ENCODE assay signal across 8 mouse cellular contexts in the genomic region with DNA sequence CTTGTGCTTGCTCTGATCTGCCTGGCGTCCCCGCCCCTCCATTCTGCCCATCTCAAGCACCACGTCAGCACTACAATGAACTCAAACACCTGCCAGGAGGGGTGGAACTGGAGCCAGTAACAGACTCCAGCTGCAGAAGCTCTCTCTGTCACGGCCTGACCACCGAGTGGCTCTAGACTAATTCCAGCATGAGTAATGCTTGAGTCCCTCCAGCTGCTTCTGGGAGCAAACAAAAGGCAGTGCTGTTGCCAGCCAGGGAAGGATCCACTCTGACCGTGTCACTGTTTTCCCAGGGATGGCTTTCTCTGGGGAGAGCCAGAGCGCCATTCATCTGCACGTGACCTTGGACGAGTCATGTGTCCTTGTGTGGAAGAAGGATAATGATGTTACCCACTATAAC. TPM values are rescaled to one million over a fixed set of nuclear protein-coding genes. Genes with fewer than 3 reads are reported as not detected.
DNase-seq lines count a peak whose midpoint lies in the region; ATAC-seq and TF ChIP-seq lines count a peak whose summit lies in the region.

No protein-coding gene starts in this region.

- TF ChIP-seq CTCF in heart, postnatal 0 days (IDR thresholded peaks at IDR 0.05; ENCODE audit: low read depth), result no peak
- no peak for TF ChIP-seq CTCF in lung, adult 2 months (IDR thresholded peaks at IDR 0.05; ENCODE audit: insufficient read depth, low read length)

- H3K4me2 ChIP-seq in heart, postnatal 0 days (ENCODE audit: low read depth, low read length), result peak overlapping the region; percentile 22; the same call in 1 of the 2 replicates

- peaks cover 25% of the 10 kb centered on the region for H3K4me1 ChIP-seq in heart, postnatal 0 days (ENCODE audit: control insufficient read depth, insufficient read depth)
- peaks cover 20% of the 10 kb centered on the region for H3K4me1 ChIP-seq in lung, adult 2 months (ENCODE audit: control insufficient read depth, insufficient read depth, low read length)

- 12% methylated on average over 9 of the region's 9 CpGs for WGBS in heart, postnatal 0 days
- WGBS in lung, adult 2 months, result 14% methylated on average over 9 of the region's 9 CpGs

- ATAC-seq in heart, postnatal 0 days (ENCODE audit: insufficient read depth, low read depth), result peak; percentile 95

- TF ChIP-seq EP300 in heart, postnatal 0 days (IDR thresholded peaks at IDR 0.05; ENCODE audit: low read depth), result peak; percentile 43; the same call in 1 of the 2 replicates

- DNase-seq in embryo, embryonic 10 days (ENCODE audit: low spot score), result peak; percentile 41
- no peak for DNase-seq in embryo, embryonic 9.5 days (ENCODE audit: extremely low spot score)
- DNase-seq in fibroblast of lung, adult 2 months (ENCODE audit: low read depth), result peak; percentile 34
- DNase-seq in heart, postnatal 0 days (ENCODE audit: low spot score), result peak; percentile 86
- DNase-seq in lung, adult 2 months, result peak; percentile 33
- DNase-seq in skeletal muscle tissue, adult 2 months (ENCODE audit: low read depth, low spot score), result peak; percentile 76
- no peak for DNase-seq in cerebellum, adult 9-10 months
- no peak for DNase-seq in testis, postnatal 14 days (ENCODE audit: low spot score)

- no peaks in the 10 kb centered on the region for H3K36me3 ChIP-seq in heart, postnatal 0 days (replicated peaks; ENCODE audit: control insufficient read depth, insufficient read depth, low read length)

- no peak overlapping the region for H3K4me3 ChIP-seq in heart, postnatal 0 days (ENCODE audit: low read depth, low read length)
- H3K4me3 ChIP-seq in lung, adult 2 months (replicated peaks; ENCODE audit: extremely low read depth, low read depth, low read length), result peak overlapping the region; percentile 43

- no peak overlapping the region for H3K9ac ChIP-seq in heart, postnatal 0 days (replicated peaks; ENCODE audit: low read depth, low read length)

- H3K27ac ChIP-seq in heart, postnatal 0 days (ENCODE audit: low read depth), result peak overlapping the region; percentile 72

- H3K9me3 ChIP-seq in heart, postnatal 0 days (replicated peaks; ENCODE audit: control insufficient read depth, low read length), result no peaks in the 10 kb centered on the region

- TF ChIP-seq POLR2A in lung, adult 2 months (IDR thresholded peaks at IDR 0.05; ENCODE audit: borderline replicate concordance, extremely low read depth, low read depth, low read length), result no peak

- no peaks in the 10 kb centered on the region for H3K27me3 ChIP-seq in heart, postnatal 0 days (ENCODE audit: control insufficient read depth, insufficient read depth, low read length)

RNA-seq across cellular contexts. Expression of a gene that starts 13.4 kb away (rescaled TPM):
- total RNA-seq in heart, postnatal 0 days (2014; rRNA removed; ENCODE audit: low replicate concordance), result 36.4 and 40.0 TPM in 2 replicates
- polyA plus RNA-seq in heart, postnatal 0 days (2015; fragmentation: Nextera tagmentation; extraction: Ambion mirVana), result 27.1 and 27.7 TPM in 2 replicates
- polyA plus RNA-seq in lung, adult 2 months (2012; rRNA removed), result 76.1 and 78.6 TPM in 2 replicates

Comparison
In these comparisons a context has a peak if more than half of its experiments do, and no peak if none do; other contexts are left out.
1. DNase-seq: peak in embryo, embryonic 10 days (single experiment), fibroblast of lung, adult 2 months (single experiment), heart, postnatal 0 days (single experiment), lung, adult 2 months (single experiment) and skeletal muscle tissue, adult 2 months (single experiment); none in embryo, embryonic 9.5 days (single experiment), cerebellum, adult 9-10 months (single experiment) and testis, postnatal 14 days (single experiment).